Mouse (Mus musculus): ENCODE results near the gene Anks3. TPM values are rescaled to one million over a fixed set of nuclear protein-coding genes. Genes with fewer than 3 reads are reported as not detected.

Gene Anks3
- total RNA-seq, 2 experiments from 2014 or later = 67.3 to 68.3 TPM

DNA sequence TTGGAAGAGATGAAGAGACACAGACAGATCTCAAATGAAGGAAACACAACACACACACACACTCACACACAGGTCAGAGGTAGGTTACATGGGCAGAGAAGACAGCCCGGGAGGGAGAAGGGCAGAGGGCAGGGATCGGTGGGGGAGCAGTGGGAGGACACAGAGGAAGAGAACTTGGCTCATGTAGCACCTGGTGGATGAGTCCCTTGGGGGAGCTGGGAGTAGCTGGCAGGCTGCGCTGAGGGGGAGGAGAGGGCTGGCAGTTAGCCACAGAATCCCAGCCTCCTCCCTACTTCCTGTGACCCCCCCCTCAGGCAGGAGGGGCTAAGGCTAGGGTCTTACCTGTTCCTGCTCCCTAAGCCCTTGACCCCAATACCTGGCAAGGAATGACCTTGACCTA is 33.5 kb upstream of the Anks3 start, which contains the start of gene Sept12:
Gene Sept12 (minus strand): TSS at position 300 of the 400 bp plus-strand sequence.
- no peak for TF ChIP-seq CTCF (IDR thresholded peaks at IDR 0.05)
- H3K27ac ChIP-seq = no peak within 1 kb of the TSS
- intact Hi-C loops (cut with DNase I) = no loop called here
- DNase-seq (ENCODE audit: extremely low spot score in 1 of 2, low spot score in 2 of 2) = no peak
- no peak within 1 kb of the TSS for H3K4me3 ChIP-seq

DNA sequence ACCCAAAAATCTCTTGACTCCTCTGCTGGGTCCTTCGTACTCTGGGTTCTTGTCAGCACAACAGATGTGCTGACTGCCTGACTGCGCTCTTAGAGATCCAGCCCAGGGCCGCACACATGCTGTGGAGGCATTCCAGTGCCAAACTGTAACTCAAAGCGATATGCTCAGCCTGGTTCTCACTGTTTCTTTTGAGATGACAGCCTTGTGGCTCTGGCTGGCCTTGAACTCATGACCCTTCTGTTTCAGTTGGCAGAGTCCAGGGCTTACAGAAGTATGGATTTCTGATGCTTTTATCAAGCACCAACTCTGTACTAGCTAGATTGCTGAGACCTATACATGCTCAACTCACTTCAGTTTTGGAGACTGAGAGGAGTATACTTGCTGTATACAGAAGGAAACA is 29.3 kb upstream of the Anks3 start:
- DNase-seq (ENCODE audit: extremely low spot score in 1 of 2, low spot score in 2 of 2) = no peak
- Histone ChIP-seq H3K27ac (no peak overlapping the region), H3K4me3 (no peak overlapping the region)
- no peak for TF ChIP-seq CTCF (IDR thresholded peaks at IDR 0.05)
- intact Hi-C loops (cut with DNase I) = no loop called here

DNA sequence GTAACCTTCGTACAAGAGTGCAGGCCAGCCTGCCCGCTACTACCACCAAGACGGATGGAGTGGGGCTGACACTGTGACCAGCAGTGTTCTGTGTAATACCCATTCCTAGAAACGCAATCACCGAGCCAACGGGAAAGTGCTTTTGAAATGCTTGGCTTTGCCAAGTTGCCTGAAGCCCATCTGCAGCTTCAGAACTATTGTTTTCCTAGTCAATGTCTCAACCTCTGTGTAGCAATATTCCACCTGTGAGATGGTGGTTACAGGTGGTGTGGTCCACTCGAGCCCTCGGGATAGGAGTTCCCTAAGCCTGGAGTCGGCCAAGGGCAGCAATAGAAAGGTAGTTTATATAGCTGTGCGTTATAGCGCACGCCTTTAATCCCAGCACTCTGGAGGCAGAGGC is 20.7 kb upstream of the Anks3 start:
- DNase-seq (ENCODE audit: extremely low spot score in 1 of 2, low spot score in 2 of 2) = no peak
- intact Hi-C loops (cut with DNase I) = no loop called here
- TF ChIP-seq CTCF (IDR thresholded peaks at IDR 0.05) = no peak
- Histone ChIP-seq H3K27ac (no peak overlapping the region), H3K4me3 (no peak overlapping the region)

DNA sequence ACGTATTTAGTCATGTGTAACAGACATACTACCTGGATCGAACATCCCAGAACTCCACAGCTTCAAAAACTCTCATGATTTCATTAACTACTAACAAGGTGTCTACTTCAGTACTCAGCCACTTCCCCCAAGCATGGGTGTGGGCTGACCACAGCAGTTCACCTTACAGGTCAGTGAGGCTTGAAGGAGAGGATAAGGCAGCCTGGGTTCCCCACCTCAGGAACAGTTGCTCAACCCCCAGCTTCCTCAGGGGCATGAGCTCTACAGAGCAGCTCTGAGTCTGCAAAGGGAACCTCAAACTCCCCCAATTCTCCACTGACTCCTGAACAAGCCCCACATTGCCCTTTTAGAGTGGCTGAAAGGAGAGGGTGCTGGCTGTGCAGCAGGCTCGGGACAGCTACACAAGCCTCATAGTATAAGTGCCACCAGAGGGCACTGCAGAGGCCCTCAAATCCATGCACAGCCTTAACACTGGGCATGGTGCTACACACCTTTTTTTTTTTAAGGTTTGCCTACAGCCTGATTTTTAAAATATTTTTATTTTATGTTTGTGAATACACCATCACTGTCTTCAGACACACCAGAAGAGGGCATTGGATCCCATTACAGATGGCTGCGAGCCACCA is 15.9 kb upstream of the Anks3 start:
- DNase-seq (ENCODE audit: extremely low spot score in 1 of 2, low spot score in 2 of 2) = no peak
- Histone ChIP-seq H3K27ac (peak overlapping the region; percentile 40; the same call in 1 of the 2 replicates), H3K4me3 (no peak overlapping the region)
- peak; percentile 68 for TF ChIP-seq CTCF (IDR thresholded peaks at IDR 0.05)
- intact Hi-C loops (cut with DNase I) = loop anchor here (1.0 to 2.0 kb wide), 2 partner anchors 33 to 165 kb away; partner anchors contain the start of gene Rogdi

DNA sequence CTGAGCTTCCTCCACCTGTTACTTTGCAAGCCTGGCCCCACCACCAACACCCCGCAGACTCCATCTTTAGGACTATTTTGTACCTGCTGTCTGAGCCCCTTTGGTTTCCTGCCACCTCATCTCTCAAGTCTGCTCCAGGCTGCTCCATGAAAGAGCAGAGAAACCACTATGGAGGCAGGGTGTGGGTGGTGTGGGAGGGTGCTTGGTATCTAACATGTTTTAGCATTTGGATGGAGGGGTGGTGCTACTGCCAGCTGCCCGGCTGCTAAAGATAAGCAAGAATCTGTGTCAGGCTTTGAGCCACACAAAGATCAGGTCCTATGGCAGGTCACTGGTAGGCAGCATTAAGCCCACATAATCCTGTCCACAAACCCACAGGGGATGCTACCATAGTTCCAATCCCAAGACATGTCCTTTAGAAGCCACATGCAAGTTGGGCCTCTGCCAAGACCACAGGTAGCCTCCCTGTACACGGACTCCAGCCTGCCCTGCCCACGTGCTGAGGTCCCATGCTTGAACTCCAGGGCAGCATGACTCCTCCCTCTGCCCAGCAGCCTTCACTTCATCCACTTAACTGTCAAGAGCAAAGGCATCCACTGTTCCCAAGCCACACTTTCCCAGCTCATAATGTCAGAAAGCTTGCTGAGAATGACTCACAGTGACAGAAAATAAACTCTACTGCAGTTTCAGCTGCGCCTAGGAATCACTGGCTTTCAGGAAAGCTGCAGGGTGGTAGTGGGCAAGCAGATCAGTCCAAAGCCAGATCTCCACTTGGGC is 14.5 kb upstream of the Anks3 start:
- Histone ChIP-seq H3K4me3 (no peak overlapping the region), H3K27ac (peak overlapping the region; percentile 80)
- DNase-seq (ENCODE audit: extremely low spot score in 1 of 2, low spot score in 2 of 2) = no peak
- no peak for TF ChIP-seq CTCF (IDR thresholded peaks at IDR 0.05)
- intact Hi-C loops (cut with DNase I) = loop anchor here (2.0 kb wide), 1 partner anchor 34 kb away; the partner anchor contains the start of gene Rogdi

DNA sequence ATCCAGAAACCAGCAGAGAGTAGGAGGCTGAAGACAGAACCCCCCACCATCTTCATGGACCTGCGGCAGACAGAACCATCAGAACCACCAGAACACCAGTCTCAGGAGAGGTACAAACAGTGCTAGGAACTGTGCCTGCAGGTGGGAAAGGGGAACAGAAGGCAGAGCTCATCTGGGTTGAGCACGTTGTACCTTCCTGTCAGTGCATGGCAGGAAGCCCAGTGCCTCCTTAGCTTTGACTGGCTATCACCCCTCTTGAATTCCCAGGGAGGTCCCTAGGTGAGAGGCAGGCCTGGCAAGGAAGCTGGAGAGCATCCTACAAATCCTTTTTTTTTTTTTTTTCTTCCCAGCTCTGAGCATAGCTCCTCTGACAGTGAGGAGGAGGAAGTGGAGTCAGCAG is 12.2 kb upstream of the Anks3 start:
- Histone ChIP-seq H3K27ac (peak overlapping the region; percentile 80), H3K4me3 (no peak overlapping the region)
- intact Hi-C loops (cut with DNase I) = no loop called here
- DNase-seq (ENCODE audit: extremely low spot score in 1 of 2, low spot score in 2 of 2) = peak; percentile 26 to 38
- no peak for TF ChIP-seq CTCF (IDR thresholded peaks at IDR 0.05)

DNA sequence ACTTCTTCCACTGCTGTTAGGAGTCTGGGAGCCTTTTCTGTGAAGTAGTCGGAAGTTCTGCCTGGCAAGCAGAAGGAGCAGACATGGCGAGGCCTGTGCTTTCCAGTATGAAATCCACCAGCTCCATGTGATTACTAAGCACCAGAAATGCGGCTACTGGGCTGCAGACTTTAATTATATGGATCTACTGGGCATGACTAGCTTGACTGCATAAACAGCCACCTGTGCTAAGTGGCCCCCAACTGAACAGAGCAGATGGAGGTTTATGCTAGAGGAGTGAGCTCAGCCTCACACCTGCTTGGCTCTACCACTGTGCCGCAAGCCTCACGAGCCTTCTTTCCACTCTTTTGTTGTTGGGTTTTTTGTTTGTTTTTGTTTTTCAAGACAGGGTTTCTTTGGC is 10.5 kb upstream of the Anks3 start:
- intact Hi-C loops (cut with DNase I) = no loop called here
- DNase-seq (ENCODE audit: extremely low spot score in 1 of 2, low spot score in 2 of 2) = no peak
- TF ChIP-seq CTCF (IDR thresholded peaks at IDR 0.05) = no peak
- H3K27ac ChIP-seq = no peak overlapping the region
- no peak overlapping the region for H3K4me3 ChIP-seq

DNA sequence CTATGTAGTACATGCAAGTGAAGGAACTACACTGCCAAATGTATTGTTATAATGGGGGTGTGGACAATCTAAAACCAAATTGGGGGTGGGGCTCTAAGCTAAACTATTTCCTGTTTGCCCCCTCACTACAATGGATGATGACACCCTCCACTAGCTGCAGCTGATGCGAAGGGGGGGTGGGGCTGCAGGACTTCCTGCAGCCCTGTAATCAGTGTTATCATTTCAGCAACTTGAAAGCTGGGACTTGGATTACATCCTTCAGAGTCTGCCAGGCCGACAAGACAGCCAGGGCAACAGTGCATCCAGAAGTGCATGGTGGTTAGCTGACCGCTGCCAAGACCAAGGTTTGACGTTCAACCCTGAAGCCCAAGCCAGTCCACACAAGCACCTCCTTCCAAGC is 7.6 kb upstream of the Anks3 start:
- intact Hi-C loops (cut with DNase I) = no loop called here
- TF ChIP-seq CTCF (IDR thresholded peaks at IDR 0.05) = no peak
- no peak for DNase-seq (ENCODE audit: extremely low spot score in 1 of 2, low spot score in 2 of 2)

DNA sequence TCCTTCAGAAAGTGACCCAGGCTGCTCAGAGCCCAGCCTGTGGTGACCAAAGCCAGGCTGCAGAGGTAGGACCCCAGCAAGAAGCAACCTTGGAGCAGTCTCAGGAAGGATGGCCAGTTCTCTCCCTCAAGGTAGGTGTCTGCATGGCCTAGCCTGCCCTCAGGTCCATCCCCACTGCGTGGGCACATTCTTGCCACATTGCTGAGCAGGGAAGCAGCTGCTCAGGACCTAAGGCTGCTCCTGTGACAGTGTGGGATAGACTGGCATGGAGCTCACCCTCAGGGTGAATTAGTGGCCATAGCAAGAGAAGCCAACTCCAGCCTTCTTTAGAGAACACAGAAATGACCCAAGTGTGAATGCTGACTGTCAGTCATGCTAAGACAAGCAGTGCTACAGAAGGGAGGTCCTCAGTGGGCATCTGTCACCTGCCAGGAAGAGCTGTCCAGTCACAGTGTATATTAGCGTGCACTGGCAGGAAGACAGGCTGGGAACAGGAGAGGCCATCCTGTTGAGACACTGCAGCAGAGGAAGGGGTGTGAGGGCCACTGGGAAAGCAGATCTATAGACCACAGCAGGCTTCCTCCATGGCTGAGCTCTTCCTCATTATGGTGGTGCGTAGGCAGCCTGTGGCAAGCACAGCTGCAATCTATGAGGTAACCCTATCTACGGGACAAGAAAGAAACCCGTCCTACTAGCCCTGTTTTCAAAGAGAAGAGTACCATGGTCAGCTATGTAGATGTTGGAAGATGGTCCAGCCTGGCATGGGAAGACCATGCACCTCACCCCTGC is 5.2 kb upstream of the Anks3 start:
- Histone ChIP-seq H3K4me3 (no peak overlapping the region), H3K27ac (no peak overlapping the region)
- intact Hi-C loops (cut with DNase I) = no loop called here
- no peak for DNase-seq (ENCODE audit: extremely low spot score in 1 of 2, low spot score in 2 of 2)
- no peak for TF ChIP-seq CTCF (IDR thresholded peaks at IDR 0.05)

More for the DNA sequence above, 7.6 kb upstream of the Anks3 start:
- Histone ChIP-seq H3K4me3 (no peak overlapping the region), H3K27ac (no peak overlapping the region)

DNA sequence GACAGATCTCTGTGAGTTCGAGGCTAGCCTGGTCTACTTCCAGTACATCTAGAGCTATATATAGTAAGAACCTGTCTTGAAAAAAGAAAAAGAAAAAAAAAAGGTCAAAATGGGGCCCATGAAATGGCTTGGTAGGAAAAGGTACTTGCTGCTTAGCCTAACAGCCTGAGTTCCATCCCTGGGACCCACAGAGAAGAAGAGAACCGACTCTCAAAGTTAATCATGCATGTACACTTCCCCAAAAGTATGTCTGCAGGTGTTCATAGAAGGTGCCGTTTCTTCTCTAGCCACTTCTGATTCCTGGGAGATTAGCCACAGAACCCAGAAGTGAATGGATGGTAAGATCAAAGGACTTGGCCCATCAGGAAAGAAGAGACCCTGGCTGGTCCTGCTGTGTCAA is 4.4 kb upstream of the Anks3 start:
- DNase-seq (ENCODE audit: extremely low spot score in 1 of 2, low spot score in 2 of 2) = no peak
- no peak for TF ChIP-seq CTCF (IDR thresholded peaks at IDR 0.05)
- intact Hi-C loops (cut with DNase I) = no loop called here
- no peak overlapping the region for H3K4me3 ChIP-seq
- no peak overlapping the region for H3K27ac ChIP-seq

DNA sequence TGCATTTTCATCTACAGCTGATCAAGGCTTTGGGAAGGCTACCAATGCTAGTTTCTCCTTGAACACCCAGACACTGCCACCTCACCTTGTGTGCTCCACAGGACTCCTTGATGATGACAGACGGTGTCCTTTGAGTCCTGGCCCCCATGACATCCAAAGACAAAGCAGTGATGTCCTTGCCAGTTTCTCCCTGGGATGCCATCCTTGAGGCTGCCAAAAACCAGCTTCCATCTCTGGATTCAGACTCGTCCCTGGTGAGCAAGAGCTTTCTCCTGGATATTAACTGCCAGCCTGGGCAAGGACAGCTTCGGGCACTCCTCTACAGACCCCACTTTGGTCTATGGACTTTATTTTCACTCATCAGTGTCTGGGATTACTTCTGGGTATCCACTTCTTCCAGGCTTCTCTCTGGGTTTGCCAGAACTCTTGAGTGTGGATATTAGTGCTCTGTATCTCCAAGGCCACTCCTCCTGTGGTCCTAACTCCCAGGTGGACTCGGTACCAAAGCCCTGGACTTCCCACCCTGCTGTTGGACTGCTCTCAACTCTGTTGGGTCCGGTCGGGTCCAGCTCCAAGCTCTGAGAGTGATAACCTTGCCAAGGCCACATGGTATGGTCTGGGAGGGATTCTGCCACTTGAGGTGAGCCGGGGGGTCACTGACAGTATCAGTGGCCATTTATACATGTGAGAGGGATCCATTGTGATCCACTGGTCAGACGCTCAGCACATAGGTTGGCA is 1.6 kb upstream of the Anks3 start:
- DNase-seq (ENCODE audit: extremely low spot score in 1 of 2, low spot score in 2 of 2) = no peak
- Histone ChIP-seq H3K27ac (peak overlapping the region; percentile 24; the same call in 1 of the 2 replicates), H3K4me3 (no peak overlapping the region; the same call in 1 of the 2 replicates)
- no peak for TF ChIP-seq CTCF (IDR thresholded peaks at IDR 0.05)
- intact Hi-C loops (cut with DNase I) = loop anchor here (2.0 kb wide), 1 partner anchor 47 kb away; the partner anchor contains the start of gene Rogdi

Data from left cerebral cortex, adult 2 months (tissue).